Mouse (Mus musculus): Measurements from ENCODE around the gene Phf2. TPM values are rescaled to one million over a fixed set of nuclear protein-coding genes. Genes with fewer than 3 reads are reported as not detected.

Gene Phf2
- polyA plus RNA-seq (2014; fragmentation: Illumina TruSeq; extraction: RNeasy Lipid Tissue Mini Kit (QIAGEN cat#74804); ENCODE audit: insufficient read depth, low read depth, low replicate concordance) = 13.1 TPM

GRCm38 (mm10) chr13:48870771-48871731, at the start of gene Phf2:
Gene Phf2, minus strand, starts transcription at chr13:48871119.

Other genes starting within 250 kb of the Phf2 start
- gene Ptpdc1, start 245.5 kb downstream of the Phf2 start, polyA plus RNA-seq (2014; fragmentation: Illumina TruSeq; extraction: RNeasy Lipid Tissue Mini Kit (QIAGEN cat#74804); ENCODE audit: insufficient read depth, low read depth, low replicate concordance) = 3.4 TPM
- not detected for gene Barx1, start 208.1 kb downstream of the Phf2 start, polyA plus RNA-seq (2014; fragmentation: Illumina TruSeq; extraction: RNeasy Lipid Tissue Mini Kit (QIAGEN cat#74804); ENCODE audit: insufficient read depth, low read depth, low replicate concordance)
- 38.1 TPM for gene Fam120a, start 96.9 kb upstream of the Phf2 start, polyA plus RNA-seq (2014; fragmentation: Illumina TruSeq; extraction: RNeasy Lipid Tissue Mini Kit (QIAGEN cat#74804); ENCODE audit: insufficient read depth, low read depth, low replicate concordance)

Measured in lung, adult 10 weeks (tissue).